Mouse (Mus musculus): ENCODE data around the gene Nap1l5.

DNA sequence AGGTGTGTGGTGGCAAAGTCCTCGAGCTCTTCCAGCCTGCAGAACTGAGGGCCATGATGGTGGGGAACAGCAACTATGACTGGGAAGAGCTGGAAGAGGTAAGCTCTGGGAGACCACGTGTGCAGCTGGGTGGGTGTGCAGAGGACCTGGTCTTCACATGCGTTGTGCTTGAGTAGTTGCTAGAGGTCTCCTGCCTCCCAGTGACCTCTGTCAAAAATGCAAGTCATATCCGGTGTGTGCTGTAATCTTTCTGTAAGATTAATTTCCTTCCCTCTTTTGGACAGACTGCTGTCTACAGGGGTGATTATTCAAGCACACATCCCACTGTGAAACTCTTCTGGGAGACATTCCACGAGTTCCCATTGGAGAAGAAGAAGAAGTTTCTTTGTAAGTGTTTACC lies 9.6 kb upstream of the Nap1l5 start:
- TF ChIP-seq CTCF (IDR thresholded peaks at IDR 0.05; ENCODE audit: borderline replicate concordance, control insufficient read depth, extremely low read depth, insufficient read depth, low read length, poor library complexity) (no peak), POLR2A (IDR thresholded peaks at IDR 0.05; ENCODE audit: control insufficient read depth, extremely low read depth, insufficient read depth, low read length, poor library complexity) (no peak)
